Mouse (Mus musculus): ENCODE data around the gene Kazn.

Kazn gene

GRCm38 (mm10) chr4:142250054-142250453 lies 10.9 kb upstream of the Kazn start:
- ChIA-PET CTCF (interaction anchor here in 3 of 4 experiments (0.6 to 3.1 kb wide), 40 partner anchors 11 to 771 kb away, joined by 3 to 32 read pairs (median 8); partner anchors contain the start of gene Kazn (in 3 of the 3)), POLR2A (interaction anchor here (0.5 to 8.2 kb wide), 35 partner anchors 9 to 886 kb away, joined by 3 to 141 read pairs (median 6); partner anchors contain the start of gene Kazn (in 3 of the 4))

GRCm38 (mm10) chr4:142249401-142249800 lies 10.2 kb upstream of the Kazn start:
- POLR2A ChIA-PET = interaction anchor here (0.5 to 8.2 kb wide), 42 partner anchors 10 to 323 kb away, joined by 3 to 141 read pairs (median 5); partner anchors contain the start of gene Kazn (in 3 of the 4)
- CTCF ChIA-PET = interaction anchor here (0.5 to 3.1 kb wide), 91 partner anchors 9 to 772 kb away, joined by 3 to 34 read pairs (median 5); partner anchors contain the start of genes Kazn (in 4 of the 4) and Fhad1 (in 1 of the 4)

- ChIA-PET CTCF (interaction anchor here (0.5 to 3.1 kb wide), 128 partner anchors 8 to 773 kb away, joined by 3 to 34 read pairs (median 5); partner anchors contain the start of genes Kazn (in 4 of the 4), Casp9 (in 1 of the 4), Fhad1 (in 1 of the 4) and Tmem82 (in 1 of the 4)), POLR2A (interaction anchor here (0.5 to 8.2 kb wide), 32 partner anchors 10 to 1001 kb away, joined by 3 to 141 read pairs (median 6); partner anchors contain the start of genes Kazn (in 3 of the 4) and Casp9 (in 1 of the 4))
These were observed 9.2 kb upstream of the Kazn start for GRCm38 (mm10) chr4:142248426-142248825.

DNA sequence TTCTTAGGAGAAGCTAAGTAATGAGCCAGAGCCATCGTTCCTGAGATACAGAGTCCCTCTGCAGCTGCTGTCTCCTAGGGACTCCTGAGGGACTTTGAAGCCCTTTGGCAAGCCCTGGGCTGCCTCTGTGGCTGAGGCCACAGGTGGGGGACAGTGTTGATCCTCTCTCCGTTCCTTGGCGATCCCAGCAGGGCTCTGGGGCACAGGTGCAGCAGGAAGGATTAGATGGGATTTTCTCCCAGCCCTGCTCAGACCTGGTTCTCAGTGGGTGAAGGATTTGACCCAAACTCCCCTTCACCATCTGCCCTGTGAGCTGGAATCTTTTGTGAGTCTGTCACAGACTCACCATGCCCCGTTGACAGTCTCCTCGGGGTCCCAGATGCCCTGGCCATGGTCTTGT lies 7.5 kb upstream of the Kazn start:
- POLR2A ChIA-PET = interaction anchor here in 2 of 4 experiments (0.9 to 8.2 kb wide), 6 partner anchors 9 to 80 kb away, joined by 3 to 141 read pairs (median 6); partner anchors contain the start of gene Kazn (in 1 of the 2)
- CTCF ChIA-PET = interaction anchor here in 2 of 4 experiments (0.9 to 1.2 kb wide), 4 partner anchors 8 to 775 kb away, joined by 3 to 4 read pairs (median 4); no protein-coding TSS in a partner anchor

DNA sequence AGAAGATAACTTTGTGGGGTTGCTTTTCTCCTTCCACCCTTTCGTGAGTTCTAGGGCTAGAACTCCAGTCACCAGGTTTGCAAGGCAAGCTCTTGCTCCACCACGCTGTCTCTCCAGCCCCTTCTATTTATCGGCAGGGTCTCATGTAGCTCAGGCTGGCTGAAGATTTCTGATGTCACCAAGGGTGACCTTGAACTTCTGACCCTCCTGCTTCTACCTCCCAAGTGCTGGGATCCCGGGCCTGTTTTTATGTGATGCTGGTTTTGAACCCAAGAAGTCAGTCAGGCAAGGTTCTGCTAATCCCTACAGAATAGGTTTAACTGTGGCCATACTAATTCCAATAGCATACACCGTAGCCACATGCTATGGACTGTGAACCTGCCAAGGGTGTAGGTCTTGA lies 5.4 kb upstream of the Kazn start:
- CTCF ChIA-PET = no interaction called here
- POLR2A ChIA-PET = interaction anchor here in 3 of 4 experiments (0.8 to 3.4 kb wide), 12 partner anchors 10 to 100 kb away, joined by 3 to 33 read pairs (median 3); no protein-coding TSS in a partner anchor

- CTCF ChIA-PET = no interaction called here
- POLR2A ChIA-PET = interaction anchor here in 3 of 4 experiments (0.7 to 1.7 kb wide), 12 partner anchors 9 to 712 kb away, joined by 3 to 5 read pairs (median 4); no protein-coding TSS in a partner anchor
These were observed 3.7 kb upstream of the Kazn start for GRCm38 (mm10) chr4:142242750-142243383.

- POLR2A ChIA-PET = interaction anchor here in 3 of 4 experiments (0.7 to 11.4 kb wide), 15 partner anchors 8 to 713 kb away, joined by 3 to 393 read pairs (median 5); no protein-coding TSS in a partner anchor
- CTCF ChIA-PET = no interaction called here
These were observed 3.0 kb upstream of the Kazn start for GRCm38 (mm10) chr4:142242164-142242563.

DNA sequence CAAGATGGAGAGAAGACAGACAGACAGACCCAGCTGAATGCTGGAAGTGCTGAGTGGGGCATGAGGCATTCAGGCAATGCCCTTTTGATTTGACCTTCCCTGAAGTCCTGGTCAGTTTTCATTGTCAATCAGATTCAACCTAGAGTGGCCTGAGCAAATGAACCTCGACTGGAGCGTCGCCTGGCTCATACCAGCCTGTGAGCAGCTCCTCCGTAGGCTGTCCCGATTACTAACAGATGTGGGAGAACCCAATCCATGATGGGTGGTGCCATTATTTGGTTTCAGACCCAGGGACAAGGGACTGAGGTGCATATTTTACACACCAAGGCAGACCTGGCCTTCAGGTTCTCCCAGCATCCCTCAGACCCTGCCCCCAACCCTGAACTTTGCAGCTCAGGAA lies 1.7 kb upstream of the Kazn start:
- POLR2A ChIA-PET = interaction anchor here in 2 of 4 experiments (0.6 to 11.4 kb wide), 20 partner anchors 9 to 815 kb away, joined by 3 to 393 read pairs (median 9); no protein-coding TSS in a partner anchor
- CTCF ChIA-PET = interaction anchor here (0.5 to 4.7 kb wide), 7 partner anchors 8 to 624 kb away, joined by 3 to 30 read pairs (median 4); no protein-coding TSS in a partner anchor

- POLR2A ChIA-PET = interaction anchor here in 3 of 4 experiments (0.6 to 11.4 kb wide), 51 partner anchors 8 to 670 kb away, joined by 3 to 393 read pairs (median 4); partner anchors contain the start of genes Casp9 (in 2 of the 3) and Fhad1 (in 1 of the 3)
These were observed 538 bp downstream of the Kazn start for GRCm38 (mm10) chr4:142238486-142239239.

DNA sequence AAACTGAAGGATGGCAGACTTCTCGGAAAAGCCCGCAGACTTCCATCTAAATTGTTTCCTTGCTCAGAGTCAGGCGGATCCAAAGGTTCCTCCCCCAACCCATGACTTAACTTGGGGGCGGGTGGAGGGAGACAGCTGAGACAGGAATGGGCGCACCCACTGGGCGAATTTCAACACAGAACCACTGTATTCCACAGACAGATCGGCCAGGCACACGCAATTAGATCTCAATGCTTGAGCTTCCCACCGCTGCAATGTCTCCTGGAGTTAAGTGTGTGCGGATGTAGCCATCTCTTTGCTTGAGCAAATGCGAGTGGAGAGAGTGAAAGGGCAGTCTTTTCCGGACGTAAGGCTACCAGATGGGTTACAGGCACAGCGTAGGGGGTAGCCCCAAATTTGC lies 1.2 kb downstream of the Kazn start:
- CTCF ChIA-PET = interaction anchor here (0.6 to 4.7 kb wide), 8 partner anchors 11 to 108 kb away, joined by 3 to 30 read pairs (median 6); no protein-coding TSS in a partner anchor
- POLR2A ChIA-PET = interaction anchor here in 3 of 4 experiments (0.6 to 11.4 kb wide), 46 partner anchors 9 to 669 kb away, joined by 3 to 393 read pairs (median 4); partner anchors contain the start of genes Casp9 (in 1 of the 3) and Fhad1 (in 1 of the 3)

More at GRCm38 (mm10) chr4:142238486-142239239, 538 bp downstream of the Kazn start:
- CTCF ChIA-PET = interaction anchor here (0.5 to 4.7 kb wide), 10 partner anchors 10 to 1428 kb away, joined by 3 to 30 read pairs (median 7); partner anchors contain the start of gene Padi3 (in 1 of the 4)

DNA sequence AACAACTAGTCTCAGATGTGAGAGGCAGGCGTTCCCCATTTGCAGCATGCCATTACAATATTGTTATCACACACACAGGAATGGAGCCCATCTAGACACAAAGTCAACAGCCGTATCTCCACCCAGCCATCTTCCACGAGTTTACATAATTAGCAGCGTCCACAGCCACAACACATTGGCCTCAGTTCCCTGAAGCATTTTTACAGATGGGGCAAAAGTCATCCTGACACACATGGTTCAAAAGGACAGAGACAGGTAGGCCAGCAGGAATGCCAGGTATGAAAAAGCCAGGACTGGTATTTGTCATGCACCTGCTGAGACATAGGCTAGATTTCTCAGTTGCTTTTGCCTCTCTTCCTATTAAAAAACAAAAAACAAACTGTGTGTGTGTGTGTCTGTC lies 2.5 kb downstream of the Kazn start:
- ChIA-PET POLR2A (interaction anchor here in 3 of 4 experiments (0.9 to 11.4 kb wide), 13 partner anchors 13 to 168 kb away, joined by 4 to 393 read pairs (median 39); no protein-coding TSS in a partner anchor), CTCF (interaction anchor here in 3 of 4 experiments (1.1 to 4.7 kb wide), 4 partner anchors 12 to 13 kb away, joined by 3 to 30 read pairs (median 21); no protein-coding TSS in a partner anchor)

GRCm38 (mm10) chr4:142235426-142235825 lies 3.8 kb downstream of the Kazn start:
- POLR2A ChIA-PET = interaction anchor here (0.5 to 11.4 kb wide), 48 partner anchors 10 to 1064 kb away, joined by 3 to 393 read pairs (median 6); no protein-coding TSS in a partner anchor
- CTCF ChIA-PET = interaction anchor here (0.6 to 4.5 kb wide), 7 partner anchors 8 to 697 kb away, joined by 3 to 29 read pairs (median 4); no protein-coding TSS in a partner anchor

DNA sequence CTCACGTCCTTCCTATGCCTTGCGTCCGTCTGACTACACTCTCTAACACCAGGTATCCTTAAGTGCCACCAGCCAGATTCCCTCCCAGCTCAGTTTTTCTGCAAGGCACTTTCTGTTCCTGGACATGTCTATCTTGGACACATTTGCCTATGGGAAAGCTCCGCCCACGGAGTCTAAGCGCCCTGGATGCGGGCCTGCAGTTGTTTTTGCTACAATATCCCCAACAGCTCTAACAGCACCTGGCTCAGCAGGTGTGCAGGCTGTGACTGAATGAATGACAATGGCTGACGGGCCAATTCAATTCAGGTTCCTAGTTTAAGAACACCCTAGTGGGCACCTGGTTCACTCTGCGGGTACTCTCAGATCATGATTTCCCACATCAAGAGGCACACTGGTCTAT lies 4.4 kb downstream of the Kazn start:
- CTCF ChIA-PET = interaction anchor here in 3 of 4 experiments (0.6 to 4.5 kb wide), 8 partner anchors 12 to 698 kb away, joined by 3 to 29 read pairs (median 4); no protein-coding TSS in a partner anchor
- POLR2A ChIA-PET = interaction anchor here (0.5 to 11.4 kb wide), 57 partner anchors 10 to 1065 kb away, joined by 3 to 393 read pairs (median 4); no protein-coding TSS in a partner anchor

DNA sequence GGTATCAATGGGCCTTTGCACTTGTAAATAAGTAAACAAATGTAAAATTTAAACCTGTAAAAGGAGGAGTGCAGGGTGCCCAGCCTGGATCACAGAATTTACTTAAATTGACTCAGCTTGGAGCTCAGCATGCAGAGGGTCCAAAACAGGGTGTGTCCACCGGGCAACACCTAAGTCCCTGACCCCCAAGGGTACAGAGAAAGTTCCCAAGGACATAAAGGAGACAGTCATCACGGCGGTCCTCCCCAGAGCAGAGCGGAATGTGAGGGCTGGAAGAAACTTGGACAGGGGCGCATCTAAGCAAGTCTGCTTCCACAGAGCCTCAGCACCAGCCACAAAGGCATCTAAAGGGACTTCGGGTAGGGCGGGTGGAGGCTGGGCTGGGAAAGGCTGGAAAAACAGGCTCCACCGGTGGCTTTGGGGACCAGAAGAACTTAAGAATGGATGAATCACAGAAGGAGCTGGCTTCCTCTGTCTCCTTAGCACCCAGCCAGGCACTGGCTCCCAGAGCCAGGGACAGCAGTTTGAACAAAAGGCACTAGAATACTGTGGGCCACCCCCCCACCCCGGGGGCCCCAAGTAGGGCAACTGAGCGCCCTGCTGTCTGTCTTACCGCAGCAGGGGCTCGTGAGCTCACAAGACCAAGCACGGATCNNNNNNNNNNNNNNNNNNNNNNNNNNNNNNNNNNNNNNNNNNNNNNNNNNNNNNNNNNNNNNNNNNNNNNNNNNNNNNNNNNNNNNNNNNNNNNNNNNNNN lies 10.2 kb downstream of the Kazn start:
- CTCF ChIA-PET = interaction anchor here in 3 of 4 experiments (0.6 to 1.8 kb wide), 3 partner anchors 20 to 114 kb away, joined by 4 to 8 read pairs (median 8); no protein-coding TSS in a partner anchor
- POLR2A ChIA-PET = interaction anchor here in 2 of 4 experiments (0.7 to 3.1 kb wide), 21 partner anchors 9 to 158 kb away, joined by 3 to 35 read pairs (median 5); partner anchors contain the start of gene Kazn (in 1 of the 2)

- ChIA-PET POLR2A (interaction anchor here in 3 of 4 experiments (0.9 to 16.4 kb wide), 10 partner anchors 9 to 146 kb away, joined by 3 to 393 read pairs (median 4); partner anchors contain the start of gene Kazn (in 2 of the 3)), CTCF (interaction anchor here in 3 of 4 experiments (0.8 to 3.1 kb wide), 5 partner anchors 12 to 30 kb away, joined by 3 to 12 read pairs (median 3); no protein-coding TSS in a partner anchor)
These were observed 15.1 kb downstream of the Kazn start for GRCm38 (mm10) chr4:142223898-142224645.

DNA sequence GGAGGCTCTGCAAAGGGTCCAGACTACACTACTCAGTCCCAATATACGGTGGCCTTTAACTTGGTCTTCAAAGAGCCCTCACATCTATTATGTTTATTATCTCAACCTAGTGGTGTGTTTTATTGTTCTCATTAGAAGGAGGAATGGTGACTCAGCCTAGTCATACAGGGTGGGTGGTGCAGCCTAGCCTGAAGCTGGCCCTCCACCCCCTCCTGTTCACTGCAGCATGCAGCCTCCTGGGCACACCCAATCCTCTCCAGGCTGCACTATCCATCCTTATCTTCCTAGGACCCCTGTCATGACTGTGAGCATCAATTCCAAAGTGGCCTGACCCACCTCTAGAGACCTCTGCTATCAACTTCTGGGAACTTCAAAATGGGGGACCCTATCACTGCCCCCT lies 16.8 kb downstream of the Kazn start:
- ChIA-PET POLR2A (interaction anchor here in 2 of 4 experiments (0.7 to 16.4 kb wide), 8 partner anchors 9 to 56 kb away, joined by 3 to 393 read pairs (median 7); partner anchors contain the start of gene Kazn (in 2 of the 2)), CTCF (interaction anchor here in 1 of 4 experiments (3.1 kb wide), 1 partner anchor 26 kb away, joined by 12 read pairs; no protein-coding TSS in a partner anchor)

All from embryonic stem cell, embryonic (primary cell).